Mouse (Mus musculus) stomach, postnatal 0 days (tissue): ENCODE results near the gene Actr3.

Source experiments
- CTCF ChIP-seq: IDR thresholded peaks from 2 replicates; pipeline ENCODE4 v1.5.1; 2016; ENCODE audit warnings: antibody characterized with exemption, low read depth, mild to moderate bottlenecking, moderate library complexity
- EP300 ChIP-seq: optimal IDR thresholded peaks from 2 replicates; pipeline ENCODE3; 2016; ENCODE audit warnings: antibody characterized with exemption

- no peak for TF ChIP-seq CTCF
- no peak for TF ChIP-seq EP300
Measured at GRCm38 (mm10) chr1:125434485-125435001, 984 bp downstream of the Actr3 start.
